Mouse (Mus musculus) c-Kit-positive CD71-positive TER-119-positive erythroid progenitor cells, embryonic 14.5 days (primary cell): ENCODE data around the gene Cog2.

Experiments
- DNase-seq: peaks from one replicate; pipeline ENCODE4 v3.0.0-alpha.2; 2013; ENCODE audit warnings: low spot score

Gene Cog2

GRCm38 (mm10) chr8:124571732-124572429 lies 51.3 kb downstream of the Cog2 start:
- DNase-seq = no peak

GRCm38 (mm10) chr8:124572430-124572775 lies 51.8 kb downstream of the Cog2 start:
- no peak for DNase-seq

GRCm38 (mm10) chr8:124573552-124574340 lies 53.2 kb downstream of the Cog2 start:
- peak; percentile 75 for DNase-seq

GRCm38 (mm10) chr8:124575811-124576210 lies 55.2 kb downstream of the Cog2 start, which contains the start of gene Capn9:
Gene Capn9 (plus strand): TSS chr8:124576111.
- DNase-seq = no peak

GRCm38 (mm10) chr8:124576751-124577150 lies 56.2 kb downstream of the Cog2 start:
- DNase-seq = no peak

- DNase-seq = no peak
Observed at GRCm38 (mm10) chr8:124585718-124586425, 65.3 kb downstream of the Cog2 start.

- no peak for DNase-seq
Observed at GRCm38 (mm10) chr8:124586556-124586955, 66.0 kb downstream of the Cog2 start.

- no peak for DNase-seq
Observed at GRCm38 (mm10) chr8:124589393-124589792, 68.8 kb downstream of the Cog2 start.
